Mouse (Mus musculus) forebrain, embryonic 12.5 days (tissue): Measurements from ENCODE around the gene Ube2g2. TPM values are rescaled to one million over a fixed set of nuclear protein-coding genes. Genes with fewer than 3 reads are reported as not detected.
"Not testable (repeated sequence)": the region's sequence is repeated elsewhere in the genome, so short reads cannot be mapped to it uniquely, and the experiment has no call there.

ENCODE experiments used
- ATAC-seq: fragments of 200-750 bp; cut with Nextera tagmentation; 2 replicates; pipeline ENCODE4 v1.8.0; 2017; ENCODE audit warnings: moderate TSS enrichment; ENCODE audit not compliant: low FRiP score
- H3K27ac ChIP-seq: fragments of 300-500 bp; sonication (generic); 2 replicates; pipeline ENCODE4 v1.5.1; 2016; ENCODE audit warnings: mild to moderate bottlenecking
- H3K27me3 ChIP-seq: fragments of 300-500 bp; sonication (generic); 2 replicates; pipeline ENCODE4 v1.6.1; 2016; ENCODE audit warnings: mild to moderate bottlenecking
- H3K36me3 ChIP-seq: fragments of 300-500 bp; sonication (generic); replicated peaks from 2 replicates; pipeline ENCODE4 v1.6.1; 2016; ENCODE audit warnings: mild to moderate bottlenecking
- H3K4me1 ChIP-seq: fragments of 300-500 bp; sonication (generic); 2 replicates; pipeline ENCODE4 v1.6.1; 2016
- H3K4me2 ChIP-seq: fragments of 300-500 bp; sonication (generic); 2 replicates; pipeline ENCODE4 v1.6.1; 2016; ENCODE audit warnings: mild to moderate bottlenecking, moderate library complexity
- H3K4me3 ChIP-seq: fragments of 300-500 bp; sonication (generic); replicated peaks from 2 replicates; pipeline ENCODE4 v1.5.1; 2016; ENCODE audit warnings: mild to moderate bottlenecking
- H3K9ac ChIP-seq: fragments of 300-500 bp; sonication (generic); 2 replicates; pipeline ENCODE4 v1.6.1; 2016; ENCODE audit warnings: mild to moderate bottlenecking
- H3K9me3 ChIP-seq: fragments of 300-500 bp; sonication (generic); 2 replicates; pipeline ENCODE4 v1.6.1; 2016
- WGBS: fragments of 180-500 bp; shearing (Covaris S2); methylation state at CpG from one replicate; pipeline ENCODE4 v1.1.7; 2016; 5-methylcytosine and 5-hydroxymethylcytosine counted together
- microRNA counts: library from miRNA; unstranded; fragments of <30 nt; microRNA quantifications from one replicate; lab custom pipeline; 2017
- microRNA-seq: library from miRNA; unstranded; fragments of <30 nt; microRNA quantifications from one replicate; pipeline ENCODE4, GENCODE M21; 2017
- polyA plus RNA-seq: library from polyadenylated mRNA; unstranded; fragments of >200 nt; fragmentation: Nextera tagmentation; extraction: Ambion mirVana; gene quantifications from 2 replicates; pipeline ENCODE4 v1.2.1, GENCODE M21; 2016

Ube2g2 gene
- polyA plus RNA-seq, 1 experiment from 2014 or later, result 87.0 TPM

DNA sequence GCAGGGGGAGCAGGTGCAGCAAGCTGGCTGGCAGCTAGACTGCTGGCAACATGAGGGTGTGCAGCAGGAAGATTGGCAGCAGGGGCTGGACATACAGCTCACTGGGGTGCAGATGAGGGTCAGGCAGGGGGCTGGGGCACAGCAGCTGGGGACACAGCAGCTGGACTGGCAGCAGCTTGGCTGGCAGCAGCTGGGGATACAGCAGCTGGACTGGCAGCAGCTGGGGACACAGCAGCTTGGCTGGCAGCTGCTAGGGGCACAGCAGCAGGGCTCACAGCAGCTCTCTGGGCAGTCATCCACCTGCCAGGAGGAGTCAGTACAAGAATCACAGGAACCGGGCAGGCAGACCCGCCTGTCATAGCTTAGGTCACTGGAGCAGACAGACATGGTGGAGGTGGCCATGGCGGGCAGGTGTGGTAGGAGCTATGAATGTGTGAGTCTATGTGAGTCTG is 68.3 kb downstream of the Ube2g2 start, which contains the start of gene Gm19402:
Gene Gm19402, minus strand, starts transcription at position 402 of the 452 bp plus-strand sequence.
- WGBS, result 62% methylated on average over 3 of the region's 3 CpGs
- not testable (repeated sequence) for H3K36me3 ChIP-seq, H3K9ac ChIP-seq, ATAC-seq, H3K4me2 ChIP-seq, H3K9me3 ChIP-seq, H3K4me3 ChIP-seq
- Histone ChIP-seq H3K27ac (peak within 1 kb of the TSS; percentile 36; the same call in 1 of the 2 replicates), H3K4me1 (peaks cover 22% of the 10 kb centered on the region), H3K27me3 (peaks cover 25% of the 10 kb centered on the region)

MicroRNA genes within 50 kb of the gene (microRNA counts, 519-probe panel; counts per million panel counts)
- not detected for microRNA mmu-miR-1930 (lab: Ali Mortazavi, UCI)

Small RNA genes lying within 50 kb of the gene (microRNA-seq; reads per million reads assigned to microRNA genes)
- 25.2 reads per million, percentile 36 among the genes with 10 or more reads in this experiment for gene Mir1930

Other genes with a start within 250 kb of the Ube2g2 start
- 8.3 and 8.4 TPM in 2 replicates for gene Adarb1, start 204.0 kb upstream of the Ube2g2 start, polyA plus RNA-seq
- 39.4 and 44.1 TPM in 2 replicates for gene Fam207a, start 106.5 kb upstream of the Ube2g2 start, polyA plus RNA-seq
- 0.64 and 0.74 TPM in 2 replicates for gene Itgb2, start 92.0 kb upstream of the Ube2g2 start, polyA plus RNA-seq
- gene Pttg1ip, start 40.6 kb upstream of the Ube2g2 start, polyA plus RNA-seq, result 61.9 and 64.6 TPM in 2 replicates
- 322 and 326 TPM in 2 replicates for gene Sumo3, start 16.2 kb upstream of the Ube2g2 start, polyA plus RNA-seq
- gene Gm49325, start 16.1 kb upstream of the Ube2g2 start, polyA plus RNA-seq, result 15.7 and 23.4 TPM in 2 replicates
- 0.46 and 0.92 TPM in 2 replicates for gene Tspear, start 64.3 kb downstream of the Ube2g2 start, polyA plus RNA-seq
- not detected in 2 replicates for gene Gm19402, start 68.5 kb downstream of the Ube2g2 start, polyA plus RNA-seq
- not detected in 2 replicates for gene Gm9508, start 75.0 kb downstream of the Ube2g2 start, polyA plus RNA-seq
- gene Gm10272, start 84.4 kb downstream of the Ube2g2 start, polyA plus RNA-seq, result not detected in 2 replicates
- gene Gm10024, start 89.2 kb downstream of the Ube2g2 start, polyA plus RNA-seq, result not detected in 2 replicates
- not detected in 2 replicates for gene Gm10142, start 93.5 kb downstream of the Ube2g2 start, polyA plus RNA-seq
- not detected in 2 replicates for gene Krtap12-1, start 98.3 kb downstream of the Ube2g2 start, polyA plus RNA-seq
- gene Gm10100, start 104.2 kb downstream of the Ube2g2 start, polyA plus RNA-seq, result not detected in 2 replicates
- not detected in 2 replicates for gene Gm18596, start 120.4 kb downstream of the Ube2g2 start, polyA plus RNA-seq
- not detected in 2 replicates for gene Gm9736, start 129.1 kb downstream of the Ube2g2 start, polyA plus RNA-seq
- gene Gm3233, start 137.4 kb downstream of the Ube2g2 start, polyA plus RNA-seq, result not detected in 2 replicates
- not detected in 2 replicates for gene Gm3238, start 149.1 kb downstream of the Ube2g2 start, polyA plus RNA-seq
- gene Gm7138, start 154.7 kb downstream of the Ube2g2 start, polyA plus RNA-seq, result not detected in 2 replicates
- not detected in 2 replicates for gene Gm3250, start 160.3 kb downstream of the Ube2g2 start, polyA plus RNA-seq
- gene Gm7137, start 165.9 kb downstream of the Ube2g2 start, polyA plus RNA-seq, result not detected in 2 replicates
- gene Gm9639, start 172.8 kb downstream of the Ube2g2 start, polyA plus RNA-seq, result not detected in 2 replicates
- gene Gm19668, start 176.9 kb downstream of the Ube2g2 start, polyA plus RNA-seq, result not detected in 2 replicates
- gene Gm9507, start 189.6 kb downstream of the Ube2g2 start, polyA plus RNA-seq, result not detected in 2 replicates
- not detected in 2 replicates for gene Gm2696, start 192.4 kb downstream of the Ube2g2 start, polyA plus RNA-seq
- gene Krtap10-4, start 204.8 kb downstream of the Ube2g2 start, polyA plus RNA-seq, result not detected in 2 replicates
- not detected in 2 replicates for gene Krtap10-10, start 213.7 kb downstream of the Ube2g2 start, polyA plus RNA-seq
- not detected in 2 replicates for gene Gm36176, start 224.5 kb downstream of the Ube2g2 start, polyA plus RNA-seq
- gene Gm10318, start 230.6 kb downstream of the Ube2g2 start, polyA plus RNA-seq, result not detected in 2 replicates
- gene Gm3285, start 239.7 kb downstream of the Ube2g2 start, polyA plus RNA-seq, result not detected in 2 replicates